Mouse (Mus musculus) limb, embryonic 14.5 days (tissue): ENCODE results near the gene Sult5a1. TPM values are rescaled to one million over a fixed set of nuclear protein-coding genes. Genes with fewer than 3 reads are reported as not detected.

Experiments
- ATAC-seq: fragments of 200-750 bp; cut with Nextera tagmentation; 2 replicates; pipeline ENCODE4 v1.8.0; 2017; ENCODE audit warnings: low read depth, moderate number of reproducible peaks, moderate TSS enrichment; ENCODE audit not compliant: low FRiP score
- DNase-seq: peaks from one replicate; pipeline ENCODE4 v3.0.0-alpha.2; 2015; ENCODE audit warnings: low spot score
- H3K27ac ChIP-seq: fragments of 300-500 bp; sonication (generic); replicated peaks from 2 replicates; pipeline ENCODE4 v1.5.1; 2014; ENCODE audit warnings: low read depth, mild to moderate bottlenecking, low read length, moderate library complexity, mixed read lengths
- H3K27me3 ChIP-seq: fragments of 300-500 bp; sonication (generic); 2 replicates; pipeline ENCODE4 v1.6.1; 2014; ENCODE audit warnings: low read length, mixed read lengths; ENCODE audit not compliant: control insufficient read depth, insufficient read depth
- H3K36me3 ChIP-seq: fragments of 300-500 bp; sonication (generic); 2 replicates; pipeline ENCODE4 v1.6.1; 2014; ENCODE audit warnings: mild to moderate bottlenecking, low read length, moderate library complexity, mixed read lengths; ENCODE audit not compliant: control insufficient read depth, insufficient read depth
- H3K4me1 ChIP-seq: fragments of 300-500 bp; sonication (generic); 2 replicates; pipeline ENCODE4 v1.6.1; 2014; ENCODE audit warnings: antibody characterized with exemption, low read length, mixed read lengths; ENCODE audit not compliant: control insufficient read depth, insufficient read depth
- H3K4me2 ChIP-seq: fragments of 300-500 bp; sonication (generic); replicated peaks from 2 replicates; pipeline ENCODE4 v1.6.1; 2014; ENCODE audit warnings: low read depth, mild to moderate bottlenecking, low read length, moderate library complexity; ENCODE audit not compliant: severe bottlenecking
- H3K4me3 ChIP-seq: fragments of 300-500 bp; sonication (generic); replicated peaks from 2 replicates; pipeline ENCODE4 v1.5.1; 2014; ENCODE audit warnings: low read length
- H3K9ac ChIP-seq: fragments of 300-500 bp; sonication (generic); 2 replicates; pipeline ENCODE4 v1.6.1; 2014; ENCODE audit warnings: mild to moderate bottlenecking, low read depth, low read length, moderate library complexity; ENCODE audit not compliant: severe bottlenecking
- H3K9me3 ChIP-seq: fragments of 300-500 bp; sonication (generic); 2 replicates; pipeline ENCODE4 v1.6.1; 2016; ENCODE audit warnings: low read length; ENCODE audit not compliant: control insufficient read depth
- POLR2A ChIP-seq: fragments of 200-500 bp; IDR thresholded peaks from 2 replicates; pipeline ENCODE4 v1.8.0; 2012; ENCODE audit warnings: inconsistent platforms, mild to moderate bottlenecking, moderate library complexity, borderline replicate concordance; ENCODE audit not compliant: insufficient read depth, insufficient read length; ENCODE audit errors: extremely low read depth
- WGBS: fragments of 180-500 bp; shearing (Covaris S2); extraction: QIAGEN DNeasy Blood & Tissue Kit; methylation state at CpG from one replicate; pipeline ENCODE4 v1.1.7; 2014; 5-methylcytosine and 5-hydroxymethylcytosine counted together
- microRNA-seq: library from miRNA; unstranded; fragments of <30 nt; microRNA quantifications from one replicate; pipeline ENCODE4, GENCODE M21; 2016
- polyA plus RNA-seq, 2 experiments: library from polyadenylated mRNA; depleted of rRNA in 1 of 2; stranded (reverse) in 1 of 2; unstranded in 1 of 2; fragments of >200 nt; fragmentation: Nextera tagmentation in 1 of 2; extraction: Ambion mirVana in 1 of 2; gene quantifications; 2 replicates each; pipeline versions ENCODE4 v1.2.1 to v1.2.3; 2012 to 2014

Gene Sult5a1
- polyA plus RNA-seq, 2 experiments: 31.7 to 43.7 TPM

DNA sequence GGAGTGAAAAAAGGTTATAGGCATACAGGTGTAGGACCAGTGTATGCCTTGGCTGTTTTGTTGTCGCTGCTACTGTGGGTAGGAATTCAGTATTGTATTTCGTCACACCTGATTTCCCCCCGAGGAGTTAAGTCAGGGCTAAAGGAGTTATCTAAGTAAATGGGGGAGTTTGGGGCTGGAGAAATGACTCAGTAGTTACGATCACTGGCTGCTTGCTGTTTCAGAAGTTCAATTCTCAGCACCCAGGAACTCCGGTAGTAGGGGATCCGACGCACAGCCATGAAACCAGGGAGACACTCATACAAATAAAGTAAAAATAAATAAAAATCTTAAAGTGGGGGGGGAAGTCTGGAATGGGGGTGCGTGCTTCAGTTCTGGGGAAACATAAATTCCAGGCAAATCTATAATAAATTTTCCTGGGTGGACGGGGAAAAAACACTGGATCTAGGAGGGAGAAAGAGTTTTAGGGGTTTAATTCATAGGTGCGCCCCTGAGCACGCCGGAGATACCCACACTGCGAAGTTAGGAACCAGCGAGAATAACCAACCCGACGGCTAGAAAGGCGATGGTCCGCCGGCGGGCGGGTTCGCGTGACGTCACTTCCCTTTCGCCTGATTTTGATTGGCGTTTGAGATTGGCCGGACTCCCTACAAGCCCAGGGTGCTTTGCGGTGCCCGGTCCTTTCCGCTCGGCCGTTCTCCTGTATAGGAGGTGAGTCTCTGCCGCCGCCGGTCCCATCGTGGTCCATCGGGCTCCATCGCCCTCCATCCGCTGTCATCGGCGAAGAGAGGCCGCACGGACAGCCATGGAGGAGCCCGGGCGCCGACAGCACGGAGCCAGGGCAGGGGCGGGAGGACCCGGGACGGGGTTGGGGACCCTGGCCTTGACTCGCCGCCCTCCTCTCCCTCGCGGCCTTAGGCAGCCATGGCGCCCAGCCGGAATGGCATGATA lies 56.1 kb downstream of the Sult5a1 start, which contains the start of gene Rpl13:
Rpl13 (plus strand) TSS at position 616 of the 951 bp plus-strand sequence.
- Histone ChIP-seq H3K27ac (peak within 1 kb of the TSS; percentile 92), H3K9ac (peak within 1 kb of the TSS; percentile 93), H3K4me1 (peaks cover 12% of the 10 kb centered on the region; the same call in 1 of the 2 replicates), H3K9me3 (no peaks in the 10 kb centered on the region), H3K4me3 (peak within 1 kb of the TSS; percentile 79), H3K27me3 (no peaks in the 10 kb centered on the region), H3K4me2 (peak within 1 kb of the TSS; percentile 93), H3K36me3 (peaks cover 46% of the 10 kb centered on the region)
- 2% methylated on average over 43 of the region's 56 CpGs for WGBS
- ATAC-seq (peak; percentile 94), DNase-seq (peak; percentile 98)
- TF ChIP-seq POLR2A: peak; percentile 95

DNA sequence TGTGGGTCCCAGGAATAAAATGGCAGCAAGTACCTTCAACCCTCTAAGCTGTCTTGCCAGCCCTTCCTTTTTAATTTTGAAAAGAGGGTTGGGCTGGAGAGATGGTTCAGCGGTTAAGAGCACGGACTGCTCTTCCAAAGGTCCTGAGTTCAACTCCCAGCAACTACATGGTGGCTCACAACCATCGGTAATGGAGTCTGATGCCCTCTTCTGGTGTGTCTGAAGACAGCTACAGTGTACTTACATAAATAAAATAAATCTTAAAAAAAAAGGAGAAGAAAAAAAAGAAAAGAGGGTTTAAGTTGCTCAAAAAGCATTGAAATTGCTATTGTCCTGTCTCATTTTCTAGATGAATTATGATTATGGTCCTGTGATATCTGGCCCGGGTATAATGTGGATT lies 56.9 kb downstream of the Sult5a1 start:
- no peak for TF ChIP-seq POLR2A
- H3K36me3 ChIP-seq: peaks cover 46% of the 10 kb centered on the region
- peak overlapping the region; percentile 93; the same call in 1 of the 2 replicates for H3K9ac ChIP-seq
- ATAC-seq: no peak
- H3K9me3 ChIP-seq: no peaks in the 10 kb centered on the region
- peak overlapping the region; percentile 79; the same call in 1 of the 2 replicates for H3K4me3 ChIP-seq
- peak overlapping the region; percentile 75; the same call in 1 of the 2 replicates for H3K4me2 ChIP-seq
- no peak for DNase-seq
- H3K27me3 ChIP-seq: no peaks in the 10 kb centered on the region
- no peak overlapping the region for H3K27ac ChIP-seq
- peaks cover 12% of the 10 kb centered on the region; the same call in 1 of the 2 replicates for H3K4me1 ChIP-seq
- 69% methylated on average over 4 of the region's 4 CpGs for WGBS

DNA sequence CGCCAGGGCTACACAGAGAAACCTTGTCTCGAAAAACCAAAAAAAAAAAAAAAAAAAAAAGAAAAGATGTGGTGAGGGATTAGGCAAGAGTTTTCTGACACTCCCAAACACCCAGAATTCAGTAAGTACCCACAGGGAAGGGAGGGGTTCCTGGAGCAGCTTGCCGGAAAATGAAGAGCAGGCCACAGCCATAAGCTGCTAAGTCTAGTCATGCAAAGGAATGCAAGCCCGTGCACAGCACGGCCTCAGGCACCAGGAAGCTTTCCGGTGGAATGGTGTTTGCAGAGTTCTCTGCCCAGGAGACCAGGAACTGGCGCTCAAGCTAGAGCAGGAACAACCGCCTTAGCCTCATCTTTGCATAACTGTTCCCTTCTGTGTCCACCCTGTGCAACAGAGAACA lies 57.8 kb downstream of the Sult5a1 start:
- DNase-seq: peak; percentile 33
- WGBS: 37% methylated on average over 8 of the region's 8 CpGs
- Histone ChIP-seq H3K27ac (peak overlapping the region; percentile 10; the same call in 1 of the 2 replicates), H3K9me3 (no peaks in the 10 kb centered on the region), H3K4me3 (no peak overlapping the region), H3K4me2 (no peak overlapping the region), H3K27me3 (no peaks in the 10 kb centered on the region), H3K36me3 (peaks cover 43% of the 10 kb centered on the region), H3K4me1 (peaks cover 12% of the 10 kb centered on the region; the same call in 1 of the 2 replicates), H3K9ac (no peak overlapping the region)
- ATAC-seq: no peak
- TF ChIP-seq POLR2A: no peak

DNA sequence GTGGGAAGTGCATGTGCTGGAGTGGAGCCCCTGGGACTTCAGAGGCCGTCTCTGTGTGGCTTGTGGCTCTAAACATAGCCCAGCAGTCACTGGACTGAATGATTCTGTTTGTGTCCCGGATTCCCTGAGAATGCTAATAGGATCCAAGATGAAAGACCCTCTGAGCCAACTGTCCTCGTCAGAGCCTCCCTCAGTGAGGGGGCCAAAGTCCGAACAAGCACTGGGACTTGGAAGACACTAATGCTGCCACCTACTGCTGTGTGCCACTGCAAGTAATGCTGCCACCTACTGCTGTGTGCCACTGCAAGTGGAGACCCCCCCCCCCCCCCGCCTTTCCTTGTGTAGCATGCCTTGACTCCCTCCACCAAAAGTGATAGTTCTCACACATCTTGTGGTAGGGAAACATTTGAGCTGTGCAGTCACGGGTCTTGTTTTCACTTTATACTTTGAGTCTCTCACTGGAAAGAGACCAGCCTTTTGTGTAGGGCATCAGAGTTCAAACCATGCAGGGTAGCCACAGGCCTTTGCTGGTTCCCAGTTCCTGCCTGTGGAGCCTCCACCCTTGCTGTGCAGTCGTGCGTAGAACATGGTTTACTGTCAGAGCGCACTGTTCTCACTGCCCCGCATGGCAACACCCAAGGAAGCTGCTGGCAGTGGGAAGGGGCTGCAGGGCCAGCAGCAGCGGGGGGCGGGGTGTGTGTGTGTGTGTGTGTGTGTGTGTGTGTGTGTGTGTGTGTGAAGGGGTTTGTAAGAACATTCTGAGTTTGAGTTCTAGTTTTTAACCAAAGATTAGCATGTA lies 60.1 kb downstream of the Sult5a1 start:
- H3K9me3 ChIP-seq: no peaks in the 10 kb centered on the region
- no peak for TF ChIP-seq POLR2A
- H3K9ac ChIP-seq: no peak overlapping the region
- no peak overlapping the region for H3K4me3 ChIP-seq
- no peak overlapping the region for H3K4me2 ChIP-seq
- H3K27ac ChIP-seq: no peak overlapping the region
- WGBS: 79% methylated on average over 12 of the region's 12 CpGs
- peaks cover 43% of the 10 kb centered on the region for H3K36me3 ChIP-seq
- H3K27me3 ChIP-seq: no peaks in the 10 kb centered on the region
- DNase-seq (no peak), ATAC-seq (no peak)
- peaks cover 5% of the 10 kb centered on the region; the same call in 1 of the 2 replicates for H3K4me1 ChIP-seq

DNA sequence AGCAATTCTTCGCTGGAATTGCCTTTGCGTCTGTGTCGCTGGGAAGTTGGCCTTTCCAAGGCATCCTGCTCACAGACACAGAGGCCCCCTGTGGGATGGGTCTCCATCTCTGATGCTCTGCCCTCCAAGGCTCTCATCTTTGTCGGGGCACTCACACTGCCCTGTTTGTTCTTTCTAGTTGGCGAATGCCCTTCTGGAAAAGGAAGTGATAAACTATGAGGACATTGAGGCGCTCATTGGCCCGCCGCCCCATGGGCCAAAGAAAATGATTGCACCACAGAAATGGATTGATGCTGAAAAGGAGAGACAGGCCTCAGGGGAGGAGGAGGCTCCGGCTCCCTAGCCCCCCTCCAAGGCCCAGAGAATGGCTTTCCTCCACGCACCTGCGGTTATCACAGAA lies 60.9 kb downstream of the Sult5a1 start:
- peaks cover 47% of the 10 kb centered on the region for H3K36me3 ChIP-seq
- ATAC-seq: no peak

More for the DNA sequence above, 60.9 kb downstream of the Sult5a1 start:
- DNase-seq: no peak
- no peaks in the 10 kb centered on the region for H3K9me3 ChIP-seq
- no peak for TF ChIP-seq POLR2A
- peaks cover 5% of the 10 kb centered on the region; the same call in 1 of the 2 replicates for H3K4me1 ChIP-seq
- 89% methylated on average over 11 of the region's 11 CpGs for WGBS
- no peaks in the 10 kb centered on the region for H3K27me3 ChIP-seq
- no peak overlapping the region for H3K9ac ChIP-seq
- no peak overlapping the region for H3K4me3 ChIP-seq
- H3K27ac ChIP-seq: no peak overlapping the region
- no peak overlapping the region for H3K4me2 ChIP-seq

Small RNA genes within 50 kb of the gene (microRNA-seq; reads per million reads assigned to microRNA genes)
- gene Mir7079 (not detected), gene Mir7080 (not detected)

Other genes starting within 250 kb of the Sult5a1 start
- 65.3 and 71.3 TPM in 2 replicates for gene Ankrd11, start 116.0 kb downstream of the Sult5a1 start, polyA plus RNA-seq (2012; rRNA removed)
- 83.7 and 102 TPM in 2 replicates for gene Ankrd11, start 116.0 kb downstream of the Sult5a1 start, polyA plus RNA-seq (2014; fragmentation: Nextera tagmentation; extraction: Ambion mirVana)
- 88.7 and 90.0 TPM in 2 replicates for gene Spg7, start 95.4 kb downstream of the Sult5a1 start, polyA plus RNA-seq (2012; rRNA removed)
- 34.8 and 37.5 TPM in 2 replicates for gene Spg7, start 95.4 kb downstream of the Sult5a1 start, polyA plus RNA-seq (2014; fragmentation: Nextera tagmentation; extraction: Ambion mirVana)
- gene Rpl13, start 56.0 kb downstream of the Sult5a1 start, polyA plus RNA-seq (2012; rRNA removed): 2,823 and 3,226 TPM in 2 replicates
- gene Rpl13, start 56.0 kb downstream of the Sult5a1 start, polyA plus RNA-seq (2014; fragmentation: Nextera tagmentation; extraction: Ambion mirVana): 1,836 and 1,953 TPM in 2 replicates
- 2.6 and 3.0 TPM in 2 replicates for gene Cpne7, start 40.9 kb downstream of the Sult5a1 start, polyA plus RNA-seq (2012; rRNA removed)
- gene Cpne7, start 40.9 kb downstream of the Sult5a1 start, polyA plus RNA-seq (2014; fragmentation: Nextera tagmentation; extraction: Ambion mirVana): 0.50 and 0.86 TPM in 2 replicates
- gene Dpep1, start 27.9 kb upstream of the Sult5a1 start, polyA plus RNA-seq (2012; rRNA removed): 5.1 TPM in 2 replicates
- gene Dpep1, start 27.9 kb upstream of the Sult5a1 start, polyA plus RNA-seq (2014; fragmentation: Nextera tagmentation; extraction: Ambion mirVana): 3.6 and 3.9 TPM in 2 replicates
- 93.6 and 110 TPM in 2 replicates for gene Chmp1a, start 54.4 kb upstream of the Sult5a1 start, polyA plus RNA-seq (2012; rRNA removed)
- gene Chmp1a, start 54.4 kb upstream of the Sult5a1 start, polyA plus RNA-seq (2014; fragmentation: Nextera tagmentation; extraction: Ambion mirVana): 128 and 130 TPM in 2 replicates
- gene Spata33, start 54.5 kb upstream of the Sult5a1 start, polyA plus RNA-seq (2012; rRNA removed): 4.9 and 6.0 TPM in 2 replicates
- 4.0 and 6.6 TPM in 2 replicates for gene Spata33, start 54.5 kb upstream of the Sult5a1 start, polyA plus RNA-seq (2014; fragmentation: Nextera tagmentation; extraction: Ambion mirVana)
- gene Cdk10, start 66.5 kb upstream of the Sult5a1 start, polyA plus RNA-seq (2012; rRNA removed): 128 and 131 TPM in 2 replicates
- 32.9 and 39.9 TPM in 2 replicates for gene Cdk10, start 66.5 kb upstream of the Sult5a1 start, polyA plus RNA-seq (2014; fragmentation: Nextera tagmentation; extraction: Ambion mirVana)
- 3.0 and 4.6 TPM in 2 replicates for gene Spata2l, start 77.9 kb upstream of the Sult5a1 start, polyA plus RNA-seq (2012; rRNA removed)
- gene Spata2l, start 77.9 kb upstream of the Sult5a1 start, polyA plus RNA-seq (2014; fragmentation: Nextera tagmentation; extraction: Ambion mirVana): 4.6 and 5.4 TPM in 2 replicates
- 44.2 and 52.5 TPM in 2 replicates for gene Zfp276, start 95.9 kb upstream of the Sult5a1 start, polyA plus RNA-seq (2012; rRNA removed)
- gene Zfp276, start 95.9 kb upstream of the Sult5a1 start, polyA plus RNA-seq (2014; fragmentation: Nextera tagmentation; extraction: Ambion mirVana): 19.9 and 27.9 TPM in 2 replicates
- 86.1 and 140 TPM in 2 replicates for gene Vps9d1, start 96.0 kb upstream of the Sult5a1 start, polyA plus RNA-seq (2012; rRNA removed)
- 27.4 and 32.6 TPM in 2 replicates for gene Vps9d1, start 96.0 kb upstream of the Sult5a1 start, polyA plus RNA-seq (2014; fragmentation: Nextera tagmentation; extraction: Ambion mirVana)
- gene Fanca, start 160.3 kb upstream of the Sult5a1 start, polyA plus RNA-seq (2012; rRNA removed): 54.7 and 65.7 TPM in 2 replicates
- gene Fanca, start 160.3 kb upstream of the Sult5a1 start, polyA plus RNA-seq (2014; fragmentation: Nextera tagmentation; extraction: Ambion mirVana): 23.9 and 24.2 TPM in 2 replicates
- gene Spire2, start 174.4 kb upstream of the Sult5a1 start, polyA plus RNA-seq (2012; rRNA removed): 1.2 TPM in 2 replicates
- gene Spire2, start 174.4 kb upstream of the Sult5a1 start, polyA plus RNA-seq (2014; fragmentation: Nextera tagmentation; extraction: Ambion mirVana): 0.67 and 1.2 TPM in 2 replicates
- gene Tcf25, start 215.4 kb upstream of the Sult5a1 start, polyA plus RNA-seq (2012; rRNA removed): 193 and 207 TPM in 2 replicates
- gene Tcf25, start 215.4 kb upstream of the Sult5a1 start, polyA plus RNA-seq (2014; fragmentation: Nextera tagmentation; extraction: Ambion mirVana): 153 and 155 TPM in 2 replicates
- gene Mc1r, start 248.8 kb upstream of the Sult5a1 start, polyA plus RNA-seq (2012; rRNA removed): 0.05 and 0.12 TPM in 2 replicates
- 0.06 and 0.17 TPM in 2 replicates for gene Mc1r, start 248.8 kb upstream of the Sult5a1 start, polyA plus RNA-seq (2014; fragmentation: Nextera tagmentation; extraction: Ambion mirVana)